Comparison of ENCODE assay signal across 34 mouse cellular contexts in genomic region chr17:79618984-79619383, GRCm38 (mm10).
"Had no signal": no experiment of that assay in that cellular context is flagged by ENCODE, and none has a peak within 500 bp of the region (broad histone marks: within the 10 kb centered on the region; RNA-seq: fewer than 3 reads in every experiment).

No protein-coding gene starts in this region.

- H3K36me3 ChIP-seq: heart, embryonic 15.5 days; hindbrain, embryonic 10.5 days; hindbrain, embryonic 12.5 days; hindbrain, embryonic 13.5 days; hindbrain, embryonic 15.5 days; intestine, embryonic 15.5 days; kidney, embryonic 15.5 days had no signal

- H3K9ac ChIP-seq: heart, embryonic 12.5 days; heart, embryonic 13.5 days; heart, embryonic 15.5 days; hindbrain, embryonic 12.5 days; hindbrain, embryonic 13.5 days; hindbrain, embryonic 14.5 days; hindbrain, embryonic 15.5 days; intestine, embryonic 15.5 days; kidney, embryonic 15.5 days had no signal

- H3K27me3 ChIP-seq: heart, embryonic 12.5 days; heart, embryonic 13.5 days; heart, embryonic 15.5 days; hindbrain, embryonic 12.5 days; hindbrain, embryonic 13.5 days; hindbrain, embryonic 15.5 days; intestine, embryonic 15.5 days; kidney, embryonic 15.5 days had no signal

- H3K4me2 ChIP-seq: heart, embryonic 11.5 days; heart, embryonic 12.5 days; heart, embryonic 13.5 days; heart, embryonic 15.5 days; hindbrain, embryonic 12.5 days; hindbrain, embryonic 13.5 days; hindbrain, embryonic 14.5 days; hindbrain, embryonic 15.5 days; intestine, embryonic 15.5 days; kidney, embryonic 15.5 days had no signal

- H3K4me1 ChIP-seq: hindbrain, embryonic 12.5 days; intestine, embryonic 15.5 days had no signal

- H3K9me3 ChIP-seq: heart, embryonic 10.5 days; heart, embryonic 12.5 days; heart, embryonic 13.5 days; heart, embryonic 15.5 days; hindbrain, embryonic 10.5 days; hindbrain, embryonic 12.5 days; hindbrain, embryonic 13.5 days; hindbrain, embryonic 15.5 days; intestine, embryonic 15.5 days; kidney, embryonic 15.5 days had no signal

- DNase-seq: heart, postnatal 10 days; heart, postnatal 14 days; heart, postnatal 36 days; heart, postnatal 4 days; kidney, adult 11 months; kidney, adult 18-20 months; kidney, adult 2 months; kidney, adult 8-10 months; kidney, adult 9 months; kidney, postnatal 10 days; kidney, postnatal 14 days; kidney, postnatal 25 days; kidney, postnatal 36 days; kidney, postnatal 4 days; layer of hippocampus, adult 9-11 months; layer of hippocampus, postnatal 36 days had no signal

- H3K27ac ChIP-seq: heart, embryonic 10.5 days; heart, embryonic 13.5 days; heart, embryonic 15.5 days; hindbrain, embryonic 10.5 days; hindbrain, embryonic 12.5 days; hindbrain, embryonic 13.5 days; hindbrain, embryonic 14.5 days; hindbrain, embryonic 15.5 days; hindbrain, postnatal 0 days; intestine, embryonic 15.5 days; kidney, embryonic 15.5 days; kidney, postnatal 0 days had no signal

- H3K4me3 ChIP-seq: heart, embryonic 10.5 days; heart, embryonic 12.5 days; heart, embryonic 13.5 days; heart, embryonic 15.5 days; hindbrain, embryonic 10.5 days; hindbrain, embryonic 12.5 days; hindbrain, embryonic 13.5 days; hindbrain, embryonic 15.5 days; intestine, embryonic 15.5 days; kidney, embryonic 15.5 days had no signal

- ATAC-seq: hindbrain, embryonic 16.5 days; hindbrain, postnatal 0 days; inflammation-experienced regulatory T-cells, adult 6 months; intestine, embryonic 15.5 days; intestine, embryonic 16.5 days; intestine, postnatal 0 days had no signal
